Mouse (Mus musculus): Measurements from ENCODE around the gene Rab3gap2.
"Not testable (repeated sequence)": the region's sequence is repeated elsewhere in the genome, so short reads cannot be mapped to it uniquely, and the experiment has no call there.

Gene Rab3gap2

GRCm38 (mm10) chr1:185277022-185277421 is 73.1 kb downstream of the Rab3gap2 start:
- DNase-seq (ENCODE audit: low read depth in 1 of 2, low spot score in 2 of 2) = no peak

DNA sequence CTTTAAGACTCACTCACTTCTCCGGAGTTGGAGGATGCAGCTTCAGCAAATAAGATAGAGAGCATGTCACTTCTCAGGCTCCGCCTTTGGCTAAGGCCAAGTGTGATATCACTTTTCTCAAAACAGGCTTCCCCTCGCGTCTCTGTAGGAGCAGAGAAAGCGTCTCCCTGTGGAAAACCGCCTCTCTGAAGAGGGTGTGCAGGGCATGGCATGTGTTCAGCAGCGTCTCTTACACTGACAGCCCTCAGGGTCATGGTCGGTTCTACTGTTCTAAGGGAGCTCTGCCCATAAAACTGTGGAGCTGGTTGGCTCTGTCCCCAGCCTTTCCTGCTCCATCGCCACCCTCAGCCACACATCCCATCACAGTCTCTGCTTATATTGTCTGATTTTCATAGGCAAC is 75.4 kb downstream of the Rab3gap2 start:
- no peak for DNase-seq (ENCODE audit: low read depth in 1 of 2, low spot score in 2 of 2)

- DNase-seq (ENCODE audit: low read depth in 1 of 2, low spot score in 2 of 2) = no peak
Measured at GRCm38 (mm10) chr1:185280616-185281015, 76.7 kb downstream of the Rab3gap2 start.

DNA sequence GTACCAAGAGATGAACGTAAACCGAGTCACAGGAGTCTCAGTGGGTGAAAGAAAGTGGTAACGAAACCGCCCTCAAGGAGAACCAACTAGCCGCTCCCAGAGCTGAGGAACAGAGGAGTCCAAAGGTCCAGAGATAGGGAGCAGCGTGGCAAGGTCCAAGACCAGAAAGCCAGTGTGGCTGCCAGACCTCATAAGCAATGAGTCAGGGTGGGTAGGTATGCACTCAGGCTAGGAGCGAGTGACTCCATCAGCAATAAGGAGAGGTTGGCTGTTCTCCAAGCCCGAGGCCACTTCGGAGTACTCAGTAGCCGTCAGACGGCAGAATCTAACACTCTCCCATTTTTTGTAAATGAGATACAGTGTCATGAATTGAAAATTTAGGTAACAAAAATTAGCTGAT is 78.9 kb downstream of the Rab3gap2 start:
- no peak for DNase-seq (ENCODE audit: low read depth in 1 of 2, low spot score in 2 of 2)

- DNase-seq (ENCODE audit: low read depth in 1 of 2, low spot score in 2 of 2) = no peak
Measured at GRCm38 (mm10) chr1:185283247-185283646, 79.3 kb downstream of the Rab3gap2 start.

- DNase-seq (ENCODE audit: low read depth in 1 of 2, low spot score in 2 of 2) = no peak
Measured at GRCm38 (mm10) chr1:185284740-185285139, 80.8 kb downstream of the Rab3gap2 start.

GRCm38 (mm10) chr1:185285171-185285570 is 81.3 kb downstream of the Rab3gap2 start:
- DNase-seq (ENCODE audit: low read depth in 1 of 2, low spot score in 2 of 2) = no peak

- DNase-seq (ENCODE audit: low read depth in 1 of 2, low spot score in 2 of 2) = no peak
Measured at GRCm38 (mm10) chr1:185287066-185287465, 83.1 kb downstream of the Rab3gap2 start.

DNA sequence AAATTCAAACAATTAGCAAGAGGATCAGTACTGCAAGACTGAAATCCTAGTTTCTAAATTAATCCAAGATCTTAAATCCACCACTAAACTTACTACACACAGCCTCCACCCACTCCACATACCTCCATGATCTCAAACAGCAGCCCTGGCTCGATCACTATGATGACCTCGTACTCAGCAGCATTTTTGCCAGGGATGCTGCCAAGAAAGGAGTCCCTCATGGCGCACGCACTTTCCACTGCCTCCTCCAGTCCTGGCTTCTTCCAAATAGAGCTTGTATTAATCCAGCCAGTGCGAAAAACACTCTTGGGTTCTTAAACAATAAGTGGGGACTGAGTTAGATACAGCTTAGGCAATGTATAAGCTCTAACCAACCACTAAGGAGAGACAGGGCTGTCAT is 85.3 kb downstream of the Rab3gap2 start:
- no peak for DNase-seq (ENCODE audit: low read depth in 1 of 2, low spot score in 2 of 2)

GRCm38 (mm10) chr1:185291336-185291735 is 87.4 kb downstream of the Rab3gap2 start:
- DNase-seq (ENCODE audit: low read depth in 1 of 2, low spot score in 2 of 2) = no peak

DNA sequence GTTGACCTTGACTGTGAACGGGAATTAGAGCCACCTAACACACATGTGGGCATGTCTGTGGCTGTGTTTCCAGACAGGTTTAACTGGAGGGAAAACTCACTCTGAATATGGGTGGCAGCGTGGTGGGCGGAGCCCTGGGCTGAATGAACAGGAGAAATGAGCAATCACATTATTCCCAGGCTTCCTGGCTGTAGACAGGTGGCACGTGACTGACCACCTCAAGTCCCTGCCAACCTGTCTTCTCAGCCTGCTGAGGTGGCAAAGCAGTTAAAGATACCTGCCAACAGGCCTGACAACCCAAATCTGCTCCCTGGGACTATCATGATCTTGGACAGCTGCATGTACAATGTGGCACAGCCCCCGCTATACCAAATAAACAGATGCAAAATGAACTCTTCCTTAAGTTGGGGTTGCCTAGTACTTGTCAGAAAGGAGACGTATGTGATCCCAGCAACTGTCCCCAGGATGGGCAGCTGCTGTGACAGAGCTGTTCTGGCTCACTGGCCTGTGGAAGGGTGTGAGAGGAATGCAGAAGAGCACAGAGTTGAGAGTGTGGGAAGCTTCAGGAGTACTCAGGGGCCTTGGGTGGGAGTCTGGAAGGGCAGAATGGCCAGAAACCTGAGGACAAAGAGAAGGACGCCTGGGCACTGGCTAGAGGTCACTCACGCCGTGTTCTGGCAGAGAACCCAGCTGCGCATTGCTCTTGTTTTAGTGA is 88.9 kb downstream of the Rab3gap2 start:
- DNase-seq (ENCODE audit: low read depth in 1 of 2, low spot score in 2 of 2) = no peak

GRCm38 (mm10) chr1:185296850-185297249 is 92.9 kb downstream of the Rab3gap2 start:
- no peak for DNase-seq (ENCODE audit: low read depth in 1 of 2, low spot score in 2 of 2)

DNA sequence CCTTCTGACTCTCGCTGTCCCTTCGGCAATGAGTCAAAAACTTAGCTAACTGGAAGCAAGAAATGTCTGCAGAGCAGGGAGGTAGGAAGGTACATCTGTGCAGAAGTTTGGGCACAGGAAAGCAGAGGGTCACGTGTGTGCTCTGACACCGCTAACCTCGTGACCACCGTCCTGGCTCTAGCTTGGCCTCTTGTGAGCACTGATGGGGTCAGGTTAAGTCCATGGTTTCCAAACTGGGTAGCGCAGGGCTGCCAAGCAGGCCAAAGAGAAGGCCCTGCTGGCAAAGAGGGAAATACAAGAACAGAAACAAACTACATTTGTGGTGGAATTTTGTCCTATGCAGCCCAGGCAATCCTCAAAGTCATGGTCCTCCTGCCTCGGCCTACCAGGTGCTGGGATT is 94.6 kb downstream of the Rab3gap2 start:
- no peak for DNase-seq (ENCODE audit: low read depth in 1 of 2, low spot score in 2 of 2)

DNA sequence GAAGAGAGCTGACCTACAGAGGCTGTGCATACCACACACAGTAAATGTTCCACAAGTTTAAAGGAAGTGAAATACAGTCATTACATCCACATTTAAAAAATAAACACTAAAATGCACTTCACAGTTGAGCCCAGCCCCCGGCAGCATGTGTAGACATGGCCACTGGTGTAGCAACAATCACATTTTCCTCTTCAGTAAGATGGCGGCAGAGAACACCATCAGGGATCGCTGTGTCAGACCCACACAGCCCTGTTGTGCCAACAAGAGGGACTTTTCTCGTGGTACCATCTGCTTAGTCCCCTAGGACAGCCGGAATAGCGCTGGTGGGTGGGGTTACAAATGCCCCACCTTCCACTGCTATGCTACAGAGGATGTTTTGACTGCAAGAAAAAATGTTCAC is 98.9 kb downstream of the Rab3gap2 start:
- DNase-seq (ENCODE audit: low read depth in 1 of 2, low spot score in 2 of 2) = no peak

- no peak for DNase-seq (ENCODE audit: low read depth in 1 of 2, low spot score in 2 of 2)
Measured at GRCm38 (mm10) chr1:185306836-185307235, 102.9 kb downstream of the Rab3gap2 start.

DNA sequence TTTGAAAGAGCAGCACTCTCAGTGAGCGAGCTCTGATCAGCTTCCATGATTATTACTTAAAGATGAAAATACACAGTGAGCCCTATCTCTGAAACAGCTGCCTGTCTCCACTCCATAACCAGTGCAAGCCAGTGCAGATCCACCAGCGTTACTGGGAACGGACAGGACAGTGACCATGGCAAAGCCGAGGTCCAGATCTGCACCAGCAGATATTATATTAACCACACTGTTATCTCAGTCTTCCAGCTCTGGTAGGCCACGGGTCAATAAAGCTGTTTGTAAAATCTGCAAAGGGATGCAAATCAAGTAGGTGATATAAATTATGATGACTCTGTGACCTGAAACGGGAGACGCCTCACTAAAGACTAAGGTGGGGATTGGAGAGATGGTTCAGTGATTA is 103.7 kb downstream of the Rab3gap2 start:
- no peak for DNase-seq (ENCODE audit: low read depth in 1 of 2, low spot score in 2 of 2)

DNA sequence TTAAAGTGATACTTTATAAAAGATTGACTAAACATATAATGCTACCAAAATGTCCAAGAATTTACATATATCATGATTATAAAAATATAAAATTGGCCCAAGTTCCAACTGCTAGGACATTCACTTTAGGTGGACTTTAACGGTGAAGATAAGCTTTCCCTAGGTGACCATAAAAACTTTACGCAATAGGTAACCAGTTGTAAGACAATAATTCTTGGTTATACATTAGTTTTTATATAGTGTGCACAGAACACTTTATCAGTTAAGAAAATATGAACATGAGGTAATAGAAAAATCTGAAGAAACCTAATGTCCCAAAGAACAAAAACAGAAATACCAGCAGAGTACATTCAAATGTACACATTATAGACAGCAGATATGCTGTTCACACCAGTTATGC is 104.4 kb downstream of the Rab3gap2 start:
- no peak for DNase-seq (ENCODE audit: low read depth in 1 of 2, low spot score in 2 of 2)

- no peak for DNase-seq (ENCODE audit: low read depth in 1 of 2, low spot score in 2 of 2)
Measured at GRCm38 (mm10) chr1:185308908-185309307, 105.0 kb downstream of the Rab3gap2 start.

GRCm38 (mm10) chr1:185311949-185312348 is 108.0 kb downstream of the Rab3gap2 start:
- no peak for DNase-seq (ENCODE audit: low read depth in 1 of 2, low spot score in 2 of 2)

- DNase-seq (ENCODE audit: low read depth in 1 of 2, low spot score in 2 of 2) = no peak
Measured at GRCm38 (mm10) chr1:185314546-185314945, 110.6 kb downstream of the Rab3gap2 start.

- DNase-seq (ENCODE audit: low read depth in 1 of 2, low spot score in 2 of 2) = no peak
Measured at GRCm38 (mm10) chr1:185315846-185316568, 112.1 kb downstream of the Rab3gap2 start.

DNA sequence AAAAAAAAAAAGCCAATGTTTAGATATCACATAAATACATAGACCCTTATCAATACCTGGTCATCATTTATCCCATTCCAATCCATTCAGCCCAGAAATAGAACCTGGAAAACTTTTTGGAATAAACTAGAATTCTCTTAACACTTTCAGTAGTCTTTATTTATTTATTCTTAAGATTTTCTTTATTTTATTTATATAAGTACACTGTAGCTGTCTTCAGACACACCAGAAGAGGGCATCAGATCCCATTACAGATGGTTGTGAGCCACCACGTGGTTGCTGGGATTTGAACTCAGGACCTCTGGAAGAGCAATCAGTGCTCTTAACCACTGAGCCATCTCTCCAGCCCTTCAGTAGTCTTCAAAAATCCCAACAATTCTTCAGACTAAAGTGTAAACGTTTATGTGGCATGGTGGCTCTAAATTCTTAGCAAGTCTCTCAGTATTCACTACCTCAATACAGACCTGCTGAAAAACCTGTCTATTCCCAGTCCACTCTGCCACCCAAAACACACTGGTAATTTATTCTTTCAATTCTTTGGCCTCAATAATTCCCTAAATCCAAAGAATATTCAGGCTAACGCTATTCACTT is 123.9 kb downstream of the Rab3gap2 start:
- not testable (repeated sequence) for DNase-seq (ENCODE audit: low read depth in 1 of 2, low spot score in 2 of 2)

Measured in monocyte, adult 2 months (primary cell).